Mouse (Mus musculus) kidney, postnatal 0 days (tissue): Measurements from ENCODE around the gene Fga. TPM values are rescaled to one million over a fixed set of nuclear protein-coding genes. Genes with fewer than 3 reads are reported as not detected.

Experiments used
- ATAC-seq: fragments of 200-750 bp; cut with Nextera tagmentation; replicated peaks from 2 replicates; pipeline ENCODE4 v1.8.0; 2017; ENCODE audit warnings: low read depth, moderate number of reproducible peaks, moderate TSS enrichment, moderate library complexity; ENCODE audit not compliant: low FRiP score
- DNase-seq: peaks from one replicate; pipeline ENCODE4 v3.0.0-alpha.2; 2016; ENCODE audit warnings: low spot score
- H3K27ac ChIP-seq: fragments of 300-500 bp; sonication (generic); 2 replicates; pipeline ENCODE4 v1.5.1; 2014; ENCODE audit warnings: mild to moderate bottlenecking
- H3K27me3 ChIP-seq: fragments of 300-500 bp; sonication (generic); 2 replicates; pipeline ENCODE4 v1.6.1; 2014; ENCODE audit warnings: low read length, mixed read lengths; ENCODE audit not compliant: insufficient read depth
- H3K36me3 ChIP-seq: fragments of 300-500 bp; sonication (generic); 2 replicates; pipeline ENCODE4 v1.6.1; 2014; ENCODE audit warnings: low read length, mixed read lengths; ENCODE audit not compliant: insufficient read depth
- H3K4me1 ChIP-seq: fragments of 300-500 bp; sonication (generic); replicated peaks from 2 replicates; pipeline ENCODE4 v1.6.1; 2014; ENCODE audit warnings: antibody characterized with exemption, low read length, mixed read lengths; ENCODE audit not compliant: insufficient read depth
- H3K4me2 ChIP-seq: fragments of 300-500 bp; sonication (generic); 2 replicates; pipeline ENCODE4 v1.6.1; 2014; ENCODE audit warnings: mild to moderate bottlenecking, low read length, moderate library complexity, mixed read lengths
- H3K4me3 ChIP-seq: fragments of 300-500 bp; sonication (generic); replicated peaks from 2 replicates; pipeline ENCODE4 v1.5.1; 2014; ENCODE audit warnings: low read depth, low read length
- H3K9ac ChIP-seq: fragments of 300-500 bp; sonication (generic); 2 replicates; pipeline ENCODE4 v1.6.1; 2014; ENCODE audit warnings: low read depth, low read length
- H3K9me3 ChIP-seq: fragments of 300-500 bp; sonication (generic); replicated peaks from 2 replicates; pipeline ENCODE4 v1.6.1; 2016; ENCODE audit warnings: low read length, inconsistent platforms, mixed read lengths
- CTCF ChIP-seq: IDR thresholded peaks from 2 replicates; pipeline ENCODE4 v1.5.1; 2016; ENCODE audit warnings: antibody characterized with exemption, low read depth, mild to moderate bottlenecking, moderate library complexity
- WGBS: fragments of 180-500 bp; shearing (Covaris S2); extraction: QIAGEN DNeasy Blood & Tissue Kit; methylation state at CpG from one replicate; pipeline ENCODE4 v1.1.7; 2014; 5-methylcytosine and 5-hydroxymethylcytosine counted together
- polyA plus RNA-seq: library from polyadenylated mRNA; unstranded; fragments of >200 nt; fragmentation: Nextera tagmentation; extraction: Ambion mirVana; gene quantifications from 2 replicates; pipeline ENCODE4 v1.2.1, GENCODE M21; 2015

Fga gene
- polyA plus RNA-seq, result 5.1 and 5.5 TPM in 2 replicates

DNA sequence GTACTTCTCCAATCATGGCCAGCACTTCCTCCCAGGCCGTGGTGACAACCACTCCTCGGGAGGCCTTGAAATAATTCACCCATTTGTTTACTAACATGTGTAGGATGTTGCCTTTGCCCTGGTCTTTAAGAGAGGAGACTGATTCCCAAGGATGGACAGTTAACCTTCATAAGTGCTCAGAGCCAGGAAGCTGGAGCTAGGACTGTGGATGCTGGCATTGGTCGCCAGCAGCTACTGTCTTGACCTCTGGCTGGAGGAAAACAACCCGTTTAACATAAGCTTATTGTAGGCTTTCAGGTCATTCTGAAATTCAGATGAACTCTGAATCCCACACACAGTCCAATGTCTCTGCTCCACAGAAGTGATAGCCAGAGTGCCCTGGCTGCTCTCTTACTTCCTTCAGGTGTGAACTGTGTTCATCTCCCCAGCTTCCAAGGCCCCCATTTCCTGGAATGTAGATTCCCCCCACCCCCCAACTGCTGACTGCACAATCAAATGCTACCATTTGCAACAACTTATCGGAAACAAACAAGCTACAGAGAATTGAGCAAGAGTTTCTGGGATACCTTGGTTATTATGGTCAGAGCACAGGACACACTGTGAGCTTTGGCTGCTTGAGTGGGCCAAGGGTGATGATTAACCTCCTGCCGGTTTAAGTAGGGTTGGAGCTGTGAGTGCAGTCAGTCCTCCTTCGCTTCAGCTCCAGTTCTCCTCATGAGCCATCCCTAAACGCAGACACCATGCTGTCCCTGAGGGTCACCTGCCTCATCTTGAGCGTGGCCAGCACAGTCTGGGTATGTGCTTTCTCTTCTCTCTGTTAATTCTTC lies at the start of gene Fga:
Fga (plus strand) TSS at position 602 of the 827 bp plus-strand sequence.
- H3K9ac ChIP-seq, result no peak within 1 kb of the TSS
- no peaks in the 10 kb centered on the region for H3K27me3 ChIP-seq
- no peak within 1 kb of the TSS for H3K4me2 ChIP-seq
- WGBS, result 70% methylated on average over 9 of the region's 9 CpGs
- ATAC-seq (peak; percentile 89), DNase-seq (peak; percentile 11)
- H3K4me1 ChIP-seq, result no peaks in the 10 kb centered on the region
- no peak within 1 kb of the TSS for H3K4me3 ChIP-seq
- no peaks in the 10 kb centered on the region for H3K36me3 ChIP-seq
- H3K9me3 ChIP-seq, result no peaks in the 10 kb centered on the region
- 0 out of 2 replicates have a peak within 1 kb of the TSS, but pooled peaks have one; percentile 6 for H3K27ac ChIP-seq
- TF ChIP-seq CTCF, result no peak

DNA sequence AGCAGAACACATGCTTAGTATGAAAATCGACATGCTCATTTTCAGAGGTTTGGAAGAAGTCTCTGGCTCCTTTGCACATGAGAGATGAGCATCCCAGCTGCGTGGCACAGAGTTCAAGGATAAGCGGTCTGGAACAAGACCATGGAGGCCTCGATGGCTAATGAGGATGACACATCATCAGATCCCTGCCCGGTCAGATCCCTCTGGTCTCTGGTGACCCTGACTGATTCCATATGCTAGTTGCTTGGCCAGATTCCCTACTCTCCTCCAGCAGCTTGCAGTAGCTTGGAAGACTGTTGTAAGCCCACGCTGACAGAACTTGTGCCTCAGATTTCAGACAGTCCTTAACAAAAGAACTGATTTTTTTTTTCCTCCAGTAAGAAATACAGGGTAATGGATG lies 45.1 kb upstream of the Fga start:
- Histone ChIP-seq H3K4me3 (no peak overlapping the region), H3K27me3 (no peaks in the 10 kb centered on the region), H3K4me2 (no peak overlapping the region), H3K4me1 (no peaks in the 10 kb centered on the region), H3K36me3 (no peaks in the 10 kb centered on the region), H3K9ac (no peak overlapping the region), H3K27ac (no peak overlapping the region), H3K9me3 (no peaks in the 10 kb centered on the region)
- 64% methylated on average over 6 of the region's 6 CpGs for WGBS
- ATAC-seq (no peak), DNase-seq (peak; percentile 31)
- TF ChIP-seq CTCF, result no peak

DNA sequence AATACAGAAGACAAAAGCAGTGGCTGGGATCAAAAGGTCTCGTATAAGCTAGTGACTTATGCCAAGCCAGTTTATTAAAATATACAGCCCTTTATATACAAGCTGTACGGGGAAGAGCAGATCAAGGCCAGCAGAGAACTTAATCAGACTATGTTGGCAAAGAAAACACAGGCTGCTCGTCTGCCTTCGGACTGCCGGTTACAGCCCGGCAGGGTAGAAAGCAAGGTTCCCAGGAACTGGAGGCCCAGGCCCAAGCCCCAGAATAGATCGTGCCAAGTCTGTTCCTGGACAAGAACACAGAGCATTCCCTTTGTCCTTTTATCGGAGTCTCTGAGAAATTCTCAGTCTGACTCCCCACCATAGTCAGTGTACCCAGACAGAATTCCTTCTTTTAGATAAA lies 44.0 kb upstream of the Fga start:
- no peak for DNase-seq
- Histone ChIP-seq H3K9me3 (no peaks in the 10 kb centered on the region), H3K4me1 (no peaks in the 10 kb centered on the region), H3K36me3 (no peaks in the 10 kb centered on the region), H3K27me3 (no peaks in the 10 kb centered on the region), H3K4me3 (no peak overlapping the region), H3K27ac (no peak overlapping the region), H3K4me2 (no peak overlapping the region), H3K9ac (no peak overlapping the region)
- 67% methylated on average over 8 of the region's 8 CpGs for WGBS
- TF ChIP-seq CTCF, result no peak
- no peak for ATAC-seq

DNA sequence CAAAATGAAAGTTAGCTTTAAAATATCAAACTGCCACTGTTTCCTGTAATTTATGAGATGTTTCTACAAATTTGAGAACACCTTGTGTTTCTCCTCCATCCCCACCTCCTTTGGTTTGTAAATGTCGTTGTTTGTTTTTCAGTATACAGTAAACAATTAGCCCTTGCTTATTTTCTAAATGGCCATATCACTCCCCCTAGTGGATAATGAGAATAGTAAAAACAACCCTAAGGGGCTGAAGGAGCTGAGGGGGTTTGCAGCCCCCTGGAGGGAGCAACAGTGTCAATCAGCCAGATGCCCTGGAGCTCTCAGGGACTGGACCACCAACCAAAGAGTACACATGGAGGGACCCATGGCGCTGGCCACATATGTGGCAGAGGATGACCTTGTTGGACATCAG lies 41.0 kb upstream of the Fga start:
- peak; percentile 43 for TF ChIP-seq CTCF
- H3K4me3 ChIP-seq, result no peak overlapping the region
- H3K27ac ChIP-seq, result no peak overlapping the region
- H3K9me3 ChIP-seq, result no peaks in the 10 kb centered on the region
- DNase-seq (no peak), ATAC-seq (no peak)
- H3K4me1 ChIP-seq, result no peaks in the 10 kb centered on the region
- no peak overlapping the region for H3K4me2 ChIP-seq
- H3K27me3 ChIP-seq, result no peaks in the 10 kb centered on the region
- H3K9ac ChIP-seq, result no peak overlapping the region
- no peaks in the 10 kb centered on the region for H3K36me3 ChIP-seq
- 84% methylated on average over 2 of the region's 2 CpGs for WGBS

DNA sequence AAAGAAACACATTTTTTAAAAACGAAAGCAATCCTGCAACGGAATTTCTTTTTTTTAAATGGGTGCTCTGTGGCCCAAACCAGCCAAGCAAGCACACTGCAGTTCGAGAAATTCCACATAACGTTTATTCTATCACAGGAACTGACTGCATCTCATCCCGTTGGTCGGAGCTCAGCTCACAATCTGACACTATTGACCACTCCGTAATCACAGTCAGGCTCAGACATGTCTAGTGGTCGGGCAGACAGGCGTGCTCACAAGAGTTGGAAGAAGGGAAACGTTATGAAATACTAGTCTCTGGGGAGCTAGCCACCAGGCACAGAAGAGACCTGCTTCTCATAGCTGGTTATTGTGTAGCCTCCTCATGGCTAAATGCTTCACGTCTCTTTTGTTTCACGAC lies 33.9 kb upstream of the Fga start:
- no peak for DNase-seq
- H3K27me3 ChIP-seq, result no peaks in the 10 kb centered on the region; the same call in 1 of the 2 replicates
- H3K36me3 ChIP-seq, result no peaks in the 10 kb centered on the region
- H3K4me2 ChIP-seq, result no peak overlapping the region
- 80% methylated on average over 12 of the region's 12 CpGs for WGBS
- H3K4me3 ChIP-seq, result no peak overlapping the region
- TF ChIP-seq CTCF, result no peak
- no peak overlapping the region for H3K9ac ChIP-seq
- no peaks in the 10 kb centered on the region for H3K9me3 ChIP-seq
- H3K27ac ChIP-seq, result no peak overlapping the region
- no peaks in the 10 kb centered on the region for H3K4me1 ChIP-seq
- ATAC-seq, result no peak

DNA sequence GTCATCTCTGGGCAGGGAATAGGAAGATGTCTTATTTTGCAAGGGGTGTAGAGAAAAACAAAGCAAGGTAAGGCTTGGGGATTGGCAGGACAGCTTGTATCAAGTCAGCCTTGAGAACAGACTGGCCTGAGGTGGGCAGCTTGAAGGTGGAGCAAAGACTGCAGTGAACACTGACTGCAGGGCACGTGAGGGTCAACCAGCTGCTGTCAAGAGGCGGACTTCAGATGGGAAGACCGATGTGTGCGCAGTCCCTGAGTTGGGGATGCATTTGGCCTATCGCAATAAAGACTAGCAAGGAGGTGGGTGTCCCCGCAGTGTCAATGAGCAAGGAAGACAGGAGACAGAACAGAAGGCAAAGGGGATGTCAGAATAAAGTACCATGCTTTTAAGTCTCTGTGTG lies 32.9 kb upstream of the Fga start:
- ATAC-seq, result no peak
- DNase-seq, result no peak
- Histone ChIP-seq H3K27me3 (no peaks in the 10 kb centered on the region; the same call in 1 of the 2 replicates), H3K4me1 (no peaks in the 10 kb centered on the region), H3K9me3 (no peaks in the 10 kb centered on the region), H3K4me2 (no peak overlapping the region), H3K9ac (no peak overlapping the region), H3K27ac (no peak overlapping the region), H3K4me3 (no peak overlapping the region), H3K36me3 (no peaks in the 10 kb centered on the region)
- 78% methylated on average over 6 of the region's 6 CpGs for WGBS
- no peak for TF ChIP-seq CTCF
